Mouse (Mus musculus) stomach, embryonic 16.5 days (tissue): ENCODE data around the gene Dlat. TPM values are rescaled to one million over a fixed set of nuclear protein-coding genes. Genes with fewer than 3 reads are reported as not detected.

Source experiments
- ATAC-seq: fragments of 200-750 bp; cut with Nextera tagmentation; 2 replicates; pipeline ENCODE4 v1.8.0; 2017; ENCODE audit warnings: moderate number of reproducible peaks, moderate TSS enrichment; ENCODE audit not compliant: insufficient read depth, low FRiP score
- H3K27ac ChIP-seq: fragments of 300-500 bp; sonication (generic); 2 replicates; pipeline ENCODE4 v1.5.1; 2014; ENCODE audit warnings: low read length
- H3K27me3 ChIP-seq: fragments of 300-500 bp; sonication (generic); 2 replicates; pipeline ENCODE4 v1.6.1; 2014; ENCODE audit warnings: low read length, control low read depth, mixed read lengths; ENCODE audit not compliant: control insufficient read depth, insufficient read depth
- H3K36me3 ChIP-seq: fragments of 300-500 bp; sonication (generic); 2 replicates; pipeline ENCODE4 v1.6.1; 2014; ENCODE audit warnings: low read length; ENCODE audit not compliant: control insufficient read depth, insufficient read depth
- H3K4me1 ChIP-seq: fragments of 300-500 bp; sonication (generic); 2 replicates; pipeline ENCODE4 v1.6.1; 2014; ENCODE audit warnings: low read length, control low read depth, mixed read lengths; ENCODE audit not compliant: control insufficient read depth, insufficient read depth
- H3K4me2 ChIP-seq: fragments of 300-500 bp; sonication (generic); 2 replicates; pipeline ENCODE4 v1.6.1; 2014; ENCODE audit warnings: low read depth, low read length, mixed read lengths
- H3K4me3 ChIP-seq: fragments of 300-500 bp; sonication (generic); replicated peaks from 2 replicates; pipeline ENCODE4 v1.5.1; 2014; ENCODE audit warnings: mild to moderate bottlenecking, low read length
- H3K9ac ChIP-seq: fragments of 300-500 bp; sonication (generic); 2 replicates; pipeline ENCODE4 v1.6.1; 2014; ENCODE audit warnings: low read length
- H3K9me3 ChIP-seq: fragments of 300-500 bp; sonication (generic); replicated peaks from 2 replicates; pipeline ENCODE4 v1.6.1; 2016; ENCODE audit warnings: low read length, control low read depth; ENCODE audit not compliant: control insufficient read depth
- WGBS: fragments of 180-500 bp; shearing (Covaris S2); extraction: QIAGEN DNeasy Blood & Tissue Kit; methylation state at CpG from one replicate; pipeline ENCODE4 v1.1.7; 2014; 5-methylcytosine and 5-hydroxymethylcytosine counted together
- polyA plus RNA-seq: library from polyadenylated mRNA; unstranded; fragments of >200 nt; fragmentation: Nextera tagmentation; extraction: Ambion mirVana; gene quantifications from 2 replicates; pipeline ENCODE4 v1.2.1, GENCODE M21; 2015

The Dlat gene
- 40.5 and 49.8 TPM in 2 replicates for polyA plus RNA-seq

- under 1% methylated on average over 63 of the region's 63 CpGs for WGBS
- no peaks in the 10 kb centered on the region for H3K27me3 ChIP-seq
- no peaks in the 10 kb centered on the region for H3K9me3 ChIP-seq
- H3K36me3 ChIP-seq = peaks cover 3% of the 10 kb centered on the region; the same call in 1 of the 2 replicates
- H3K27ac ChIP-seq = peak within 1 kb of the TSS; percentile 72
- ATAC-seq = peak; percentile 93
- H3K4me2 ChIP-seq = peak within 1 kb of the TSS; percentile 60
- peak within 1 kb of the TSS; percentile 67 for H3K4me3 ChIP-seq
- peaks cover 12% of the 10 kb centered on the region for H3K4me1 ChIP-seq
- H3K9ac ChIP-seq = peak within 1 kb of the TSS; percentile 88
Measured at GRCm38 (mm10) chr9:50659392-50660217, at the start of gene Dlat. TSS of gene Dlat (minus strand) at chr9:50659780.

GRCm38 (mm10) chr9:50709108-50709507, 49.5 kb upstream of the Dlat start:
- WGBS = 40% methylated on average over 2 of the region's 2 CpGs
- no peak overlapping the region for H3K9ac ChIP-seq

GRCm38 (mm10) chr9:50704907-50705306, 45.3 kb upstream of the Dlat start:
- no peak for ATAC-seq
- Histone ChIP-seq H3K27me3 (no peaks in the 10 kb centered on the region), H3K9me3 (no peaks in the 10 kb centered on the region), H3K9ac (no peak overlapping the region), H3K4me2 (no peak overlapping the region), H3K4me1 (0 out of 2 replicates have a peak, but pooled peaks cover 5% of the 10 kb centered on the region), H3K4me3 (no peak overlapping the region), H3K36me3 (no peaks in the 10 kb centered on the region), H3K27ac (no peak overlapping the region)
- 58% methylated on average over 6 of the region's 6 CpGs for WGBS

More at GRCm38 (mm10) chr9:50709108-50709507, 49.5 kb upstream of the Dlat start:
- no peaks in the 10 kb centered on the region for H3K27me3 ChIP-seq
- H3K9me3 ChIP-seq = no peaks in the 10 kb centered on the region
- no peaks in the 10 kb centered on the region for H3K4me1 ChIP-seq
- no peak for ATAC-seq
- H3K4me2 ChIP-seq = no peak overlapping the region
- H3K36me3 ChIP-seq = no peaks in the 10 kb centered on the region
- H3K27ac ChIP-seq = no peak overlapping the region
- H3K4me3 ChIP-seq = no peak overlapping the region

GRCm38 (mm10) chr9:50700921-50701691, 41.5 kb upstream of the Dlat start:
- peak; percentile 58; the same call in 1 of the 2 replicates for ATAC-seq
- Histone ChIP-seq H3K27ac (no peak overlapping the region; the same call in 1 of the 2 replicates), H3K9ac (no peak overlapping the region), H3K9me3 (no peaks in the 10 kb centered on the region), H3K27me3 (peaks cover 9% of the 10 kb centered on the region; the same call in 1 of the 2 replicates), H3K4me3 (no peak overlapping the region), H3K36me3 (no peaks in the 10 kb centered on the region), H3K4me1 (peaks cover 18% of the 10 kb centered on the region), H3K4me2 (no peak overlapping the region)
- 48% methylated on average over 11 of the region's 11 CpGs for WGBS

GRCm38 (mm10) chr9:50698418-50699409, 39.1 kb upstream of the Dlat start:
- Histone ChIP-seq H3K4me3 (peak overlapping the region; percentile 66), H3K27ac (no peak overlapping the region), H3K27me3 (peaks cover 9% of the 10 kb centered on the region; the same call in 1 of the 2 replicates), H3K4me1 (peaks cover 18% of the 10 kb centered on the region), H3K4me2 (peak overlapping the region; percentile 100), H3K9me3 (no peaks in the 10 kb centered on the region), H3K9ac (peak overlapping the region; percentile 75), H3K36me3 (no peaks in the 10 kb centered on the region)
- no peak; the same call in 1 of the 2 replicates for ATAC-seq
- under 1% methylated on average over 66 of the region's 70 CpGs for WGBS

GRCm38 (mm10) chr9:50697706-50698041, 38.1 kb upstream of the Dlat start:
- Histone ChIP-seq H3K4me3 (peak overlapping the region; percentile 36), H3K9ac (peak overlapping the region; percentile 53), H3K27ac (no peak overlapping the region), H3K36me3 (no peaks in the 10 kb centered on the region), H3K4me1 (peaks cover 21% of the 10 kb centered on the region), H3K4me2 (peak overlapping the region; percentile 100), H3K27me3 (peaks cover 9% of the 10 kb centered on the region; the same call in 1 of the 2 replicates), H3K9me3 (no peaks in the 10 kb centered on the region)
- ATAC-seq = 0 out of 2 replicates have a peak, but pooled peaks have one; percentile 38
- WGBS = 1% methylated on average over 12 of the region's 12 CpGs

GRCm38 (mm10) chr9:50696851-50697705, 37.5 kb upstream of the Dlat start:
- H3K9ac ChIP-seq = peak overlapping the region; percentile 53
- no peak for ATAC-seq
- H3K4me2 ChIP-seq = peak overlapping the region; percentile 100
- H3K4me1 ChIP-seq = peaks cover 22% of the 10 kb centered on the region
- no peak overlapping the region for H3K27ac ChIP-seq
- no peaks in the 10 kb centered on the region for H3K36me3 ChIP-seq
- WGBS = 56% methylated on average over 12 of the region's 12 CpGs
- H3K4me3 ChIP-seq = peak overlapping the region; percentile 36
- H3K27me3 ChIP-seq = peaks cover 9% of the 10 kb centered on the region; the same call in 1 of the 2 replicates
- no peaks in the 10 kb centered on the region for H3K9me3 ChIP-seq

GRCm38 (mm10) chr9:50695153-50695552, 35.6 kb upstream of the Dlat start:
- Histone ChIP-seq H3K4me2 (no peak overlapping the region), H3K4me1 (peaks cover 17% of the 10 kb centered on the region), H3K9ac (no peak overlapping the region), H3K4me3 (no peak overlapping the region), H3K27me3 (peaks cover 9% of the 10 kb centered on the region; the same call in 1 of the 2 replicates), H3K27ac (no peak overlapping the region), H3K36me3 (no peaks in the 10 kb centered on the region), H3K9me3 (no peaks in the 10 kb centered on the region)
- 81% methylated on average over 6 of the region's 6 CpGs for WGBS
- no peak for ATAC-seq
